Mouse (Mus musculus) olfactory bulb, adult 2 months (tissue): Measurements from ENCODE around the gene H2-M3.

ENCODE experiments used
- CTCF ChIP-seq: fragments of 200-500 bp; IDR thresholded peaks from 2 replicates; pipeline ENCODE4 v1.5.1; 2012; ENCODE audit warnings: low read depth, mild to moderate bottlenecking, low read length, moderate library complexity; ENCODE audit not compliant: insufficient read depth
- POLR2A ChIP-seq: fragments of 200-500 bp; IDR thresholded peaks from 2 replicates; pipeline ENCODE4 v1.6.1; 2012; ENCODE audit warnings: mild to moderate bottlenecking, low read depth, low read length, moderate library complexity; ENCODE audit not compliant: insufficient read depth

DNA sequence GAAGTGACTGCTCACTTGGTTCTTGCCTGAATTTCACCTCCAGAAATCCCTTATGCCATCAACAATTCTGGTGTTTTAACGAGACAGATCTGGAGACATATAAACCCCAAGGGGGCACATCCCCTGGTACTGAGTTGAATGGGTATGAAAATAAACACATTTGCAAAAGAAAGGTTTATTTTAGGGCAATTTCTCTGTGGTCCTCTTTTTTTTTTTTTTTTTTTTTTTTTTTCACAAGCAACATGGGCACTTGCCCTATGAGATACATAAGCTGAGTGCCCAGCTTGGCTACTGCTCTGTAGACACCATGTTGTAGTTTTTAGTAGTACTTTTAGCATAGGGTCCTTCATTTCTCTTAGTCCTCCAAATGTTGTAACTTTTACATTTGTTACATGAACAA, 13.3 kb downstream of the H2-M3 start, which contains the start of gene Olfr99:
- TF ChIP-seq CTCF = no peak
- TF ChIP-seq POLR2A = no peak
